Mouse (Mus musculus) layer of hippocampus, postnatal 25 days (tissue): ENCODE measurements around the gene Krt23. TPM values are rescaled to one million over a fixed set of nuclear protein-coding genes. Genes with fewer than 3 reads are reported as not detected.

Experiments used
- DNase-seq, 2 experiments: peaks; one replicate each; pipeline ENCODE4 v3.0.0; 2022; ENCODE audit warnings: mixed read lengths in 2 of 2, low spot score in 1 of 2; ENCODE audit errors: extremely low spot score in 1 of 2
- total RNA-seq, 2 experiments: library from RNA; stranded (reverse); gene quantifications; 2 replicates each; pipeline ENCODE4 v1.2.3; 2021

The Krt23 gene
- not detected for total RNA-seq

DNA sequence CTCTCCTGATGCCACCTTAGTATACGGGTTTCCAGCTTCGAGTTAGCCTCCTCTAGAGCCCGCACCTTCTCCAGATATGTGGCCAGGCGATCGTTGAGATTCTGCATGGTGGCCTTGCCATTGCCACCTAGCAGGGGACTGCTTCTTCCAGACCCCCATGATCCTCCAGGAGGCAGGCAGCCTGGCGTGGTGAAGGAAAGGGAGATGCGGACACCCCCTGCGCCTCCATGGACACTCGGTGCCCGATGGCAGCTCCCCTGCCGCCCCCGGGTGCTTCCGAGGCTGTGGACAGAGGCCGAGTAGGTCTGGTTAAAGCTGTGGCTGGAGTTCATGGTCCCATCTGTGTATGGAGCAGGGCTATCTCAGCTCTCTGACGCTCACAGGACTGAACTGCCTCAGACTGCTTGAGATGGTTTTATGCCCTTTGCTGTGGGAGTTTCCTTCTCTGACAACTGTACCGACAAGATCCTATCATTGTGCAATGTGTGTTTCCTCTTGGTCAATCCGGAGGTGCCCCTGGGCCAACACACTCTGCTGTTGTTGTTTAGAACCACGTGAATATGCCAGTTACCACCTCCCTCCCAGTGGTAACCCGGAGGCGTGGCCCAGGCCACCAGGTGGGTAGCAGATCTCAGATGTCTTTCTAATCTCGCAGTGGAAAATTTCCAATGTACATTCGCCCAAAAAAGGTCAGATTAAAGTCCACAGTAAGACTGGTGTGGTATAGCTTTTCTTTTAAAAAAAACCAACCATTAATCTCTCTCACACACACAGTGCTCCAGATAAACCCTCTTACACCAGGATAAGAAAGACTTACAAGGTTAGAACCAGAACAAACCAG lies at the start of gene Krt23:
Gene Krt23, minus strand, starts transcription at position 405 of the 841 bp plus-strand sequence.
- no peak for DNase-seq

DNA sequence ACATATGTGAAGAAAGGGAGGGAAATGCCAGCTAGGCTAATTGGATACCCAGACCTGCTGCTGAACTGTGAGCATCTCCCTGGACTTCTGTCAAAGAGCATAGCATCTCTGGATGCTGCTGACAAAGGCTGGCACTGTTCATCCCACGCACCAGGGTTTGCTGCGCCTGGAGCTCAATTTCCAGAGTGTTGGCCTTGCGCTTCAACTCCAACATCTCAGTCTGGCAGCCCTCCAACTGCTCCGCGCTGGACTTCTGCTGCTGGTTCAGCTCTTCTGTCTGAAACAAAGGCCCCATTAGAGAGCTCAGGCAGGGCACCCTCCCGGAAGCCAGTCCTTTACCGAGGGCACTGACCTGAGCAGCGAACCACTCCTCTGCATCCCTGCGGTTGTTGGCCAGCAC lies 46.8 kb upstream of the Krt23 start:
- peak; percentile 9 to 46 for DNase-seq

DNA sequence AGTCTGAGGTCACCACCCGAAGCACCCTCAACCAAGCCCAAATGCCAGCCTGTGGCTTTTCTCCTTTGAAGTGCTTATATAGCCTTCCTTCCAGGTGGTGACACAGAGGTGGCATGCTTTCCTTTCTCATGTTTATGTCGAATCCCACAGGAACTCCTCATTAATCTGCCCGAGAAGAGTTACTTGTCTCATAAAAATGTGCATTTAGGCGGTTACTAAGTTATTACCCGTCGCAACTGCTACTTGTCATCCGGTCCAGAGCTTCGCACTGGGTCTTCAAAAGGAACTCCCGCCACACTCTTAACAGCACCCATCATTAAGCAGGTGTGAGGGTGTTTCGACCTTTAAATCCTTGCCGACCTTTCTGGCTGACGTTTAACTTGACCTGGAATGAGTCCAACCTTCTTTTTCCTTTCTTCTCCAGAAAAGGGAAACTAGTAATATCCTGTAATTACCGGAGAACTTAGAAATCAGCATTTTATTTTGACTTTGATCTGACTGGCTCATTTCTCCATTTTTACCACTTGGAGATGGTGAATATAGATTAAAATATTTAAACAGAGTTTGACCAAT lies 28.4 kb upstream of the Krt23 start, which contains the start of gene Krt39:
Gene Krt39, minus strand, starts transcription at position 51 of the 573 bp plus-strand sequence.
- no peak for DNase-seq

DNA sequence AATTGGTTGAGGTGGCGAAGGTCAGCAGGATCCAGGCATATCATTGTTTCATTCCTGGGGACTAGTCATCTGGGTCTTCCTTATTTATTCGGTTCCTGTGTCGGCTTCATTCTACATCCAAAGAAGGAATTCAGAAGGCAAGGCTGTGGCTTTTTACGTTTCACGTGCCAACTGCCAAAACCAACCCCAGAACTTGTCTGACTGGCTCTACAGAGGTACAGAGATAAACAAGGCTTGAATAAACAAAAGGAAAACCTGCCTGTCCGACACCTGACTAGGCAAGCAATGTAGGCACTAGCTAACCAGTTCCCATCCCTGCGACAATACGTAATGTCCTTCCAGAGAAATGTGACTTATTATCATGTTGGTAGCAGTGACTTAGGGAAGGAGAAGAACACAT lies 21.2 kb upstream of the Krt23 start:
- DNase-seq: no peak

GRCm38 (mm10) chr11:99500095-99500805 lies 7.3 kb upstream of the Krt23 start:
- DNase-seq: no peak

GRCm38 (mm10) chr11:99496460-99496859 lies 3.5 kb upstream of the Krt23 start:
- DNase-seq: no peak

- no peak for DNase-seq
Observed at GRCm38 (mm10) chr11:99494741-99495140, 1.8 kb upstream of the Krt23 start.

DNA sequence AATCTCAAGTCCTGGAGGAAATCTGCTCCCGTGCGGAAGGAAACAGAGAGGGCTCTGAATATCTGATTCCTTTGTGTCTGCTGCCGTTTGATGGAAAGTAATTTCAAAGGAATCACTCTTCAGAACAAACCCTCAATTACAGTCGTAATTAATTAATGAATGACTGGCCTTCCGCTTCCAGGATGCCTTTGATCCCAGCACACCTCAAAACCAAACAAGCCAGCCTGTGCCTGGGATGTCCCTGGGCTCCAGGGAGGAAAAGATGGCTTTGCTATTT lies 575 bp upstream of the Krt23 start:
- DNase-seq: no peak

DNA sequence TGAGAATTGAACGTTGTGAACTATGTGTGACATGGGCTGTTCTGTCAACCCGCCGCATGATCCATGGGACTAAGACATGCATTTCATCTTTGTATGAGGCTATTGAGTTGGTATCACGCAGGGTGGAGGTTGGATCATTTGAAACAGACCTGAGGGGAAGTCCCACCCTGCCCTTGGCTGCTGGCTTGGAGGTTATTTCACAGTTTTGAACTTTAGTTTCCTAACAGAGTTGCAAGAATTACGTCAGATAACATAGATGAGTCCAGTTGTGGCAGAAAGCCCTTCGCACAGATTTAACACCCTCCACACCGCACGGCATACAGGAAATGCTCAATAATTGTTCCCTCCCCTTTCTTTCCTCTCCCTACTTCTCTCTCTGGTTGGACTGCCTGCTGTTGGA lies 1.9 kb downstream of the Krt23 start:
- DNase-seq: no peak

- DNase-seq: no peak
Observed at GRCm38 (mm10) chr11:99490624-99491023, 2.3 kb downstream of the Krt23 start.

GRCm38 (mm10) chr11:99489233-99489632 lies 3.7 kb downstream of the Krt23 start:
- DNase-seq: no peak

GRCm38 (mm10) chr11:99474981-99475380 lies 18.0 kb downstream of the Krt23 start:
- DNase-seq: no peak

GRCm38 (mm10) chr11:99473433-99473832 lies 19.5 kb downstream of the Krt23 start:
- no peak for DNase-seq

DNA sequence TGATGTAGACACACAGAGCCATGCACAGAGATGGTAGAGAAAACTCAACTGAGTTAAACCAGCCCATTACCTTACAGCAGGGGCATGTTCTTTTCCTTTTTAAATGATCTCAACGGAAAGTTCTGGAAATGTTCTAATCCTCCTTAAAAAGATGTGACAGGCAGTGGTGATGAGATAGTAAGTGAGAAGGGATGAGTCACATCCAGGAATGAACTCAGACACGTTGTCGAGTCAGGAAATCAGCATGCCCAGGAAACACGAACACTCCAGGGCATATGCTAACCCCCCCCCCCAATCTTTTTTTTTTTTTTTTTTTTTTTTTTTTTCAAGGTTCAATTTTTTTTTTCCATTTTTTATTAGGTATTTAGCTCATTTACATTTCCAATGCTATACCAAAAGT lies 20.5 kb downstream of the Krt23 start:
- DNase-seq: no peak

- DNase-seq: no peak
Observed at GRCm38 (mm10) chr11:99471946-99472345, 21.0 kb downstream of the Krt23 start.

GRCm38 (mm10) chr11:99469228-99469627 lies 23.7 kb downstream of the Krt23 start:
- DNase-seq: no peak

- DNase-seq: no peak
Observed at GRCm38 (mm10) chr11:99468566-99468965, 24.4 kb downstream of the Krt23 start.

DNA sequence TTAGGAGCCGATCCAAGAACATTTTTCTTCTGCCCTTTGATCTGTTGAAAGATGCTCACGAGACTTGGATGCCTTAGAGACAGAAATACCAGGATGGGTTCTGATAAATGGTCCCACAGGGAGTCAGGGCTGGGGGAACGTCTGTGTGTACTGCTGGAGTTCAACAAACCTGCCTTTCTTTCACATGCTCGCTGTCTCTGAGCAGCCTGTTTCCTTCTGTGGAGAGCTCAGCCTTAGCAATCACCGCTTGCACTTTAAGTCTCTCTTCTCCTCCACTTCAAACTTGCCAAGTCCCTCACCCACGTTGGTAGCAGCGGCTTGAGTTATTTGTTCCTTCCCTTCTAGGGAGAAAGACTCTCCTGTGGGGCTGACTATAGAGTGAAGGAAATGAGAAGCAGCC lies 26.6 kb downstream of the Krt23 start:
- no peak for DNase-seq

DNA sequence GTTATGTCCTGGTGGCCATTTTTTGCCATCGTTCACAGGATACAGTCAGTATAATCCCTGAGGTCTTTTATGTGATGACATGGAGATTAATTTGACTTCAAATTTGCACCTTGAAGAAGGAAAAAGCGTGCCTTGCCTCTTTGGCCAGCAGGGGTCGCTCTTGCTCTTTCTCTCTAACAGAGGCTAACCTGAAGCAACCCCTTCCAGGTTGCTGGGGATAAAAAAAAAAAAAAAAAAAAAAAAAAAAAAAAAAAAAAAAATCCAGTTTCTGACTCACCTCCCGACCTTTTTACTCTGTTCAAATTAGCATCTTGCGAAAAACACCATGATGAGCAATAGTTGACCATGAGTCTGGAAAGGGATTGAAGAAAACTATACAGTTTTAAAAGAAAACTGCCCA lies 28.1 kb downstream of the Krt23 start:
- peak; percentile 82 to 97 for DNase-seq

- peak; percentile 51 to 86 for DNase-seq
Observed at GRCm38 (mm10) chr11:99463155-99463554, 29.8 kb downstream of the Krt23 start.

- no peak for DNase-seq
Observed at GRCm38 (mm10) chr11:99461736-99462135, 31.2 kb downstream of the Krt23 start.

GRCm38 (mm10) chr11:99458887-99459286 lies 34.0 kb downstream of the Krt23 start:
- no peak for DNase-seq
